Mouse (Mus musculus) left cerebral cortex, postnatal 36 days (tissue): ENCODE measurements around the gene Tubb3. TPM values are rescaled to one million over a fixed set of nuclear protein-coding genes. Genes with fewer than 3 reads are reported as not detected.
"Not testable (repeated sequence)": the region's sequence is repeated elsewhere in the genome, so short reads cannot be mapped to it uniquely, and the experiment has no call there.

Experiments used
- DNase-seq, 2 experiments: peaks; one replicate each; pipeline ENCODE4 v3.0.0; 2021 to 2022; ENCODE audit warnings: low spot score in 2 of 2, mixed read lengths in 1 of 2
- intact Hi-C: fragments of 180-260 bp; cut with DNase I; formaldehyde crosslinking; loops from one replicate; pipeline ENCODE4 v1.15.1; 2025
- total RNA-seq, 2 experiments: library from RNA; stranded (reverse); gene quantifications; 2 replicates each; pipeline ENCODE4 v1.2.3; 2021

Gene Tubb3
- total RNA-seq, 2 experiments from 2014 or later = 399 to 458 TPM

- intact Hi-C loops = no loop called here
- DNase-seq = no peak
Observed at GRCm38 (mm10) chr8:123410788-123411187, 436 bp upstream of the Tubb3 start.

GRCm38 (mm10) chr8:123411781-123412327 lies 630 bp downstream of the Tubb3 start:
- intact Hi-C loops = loop anchor here (2.0 kb wide), 1 partner anchor 31 kb away; no protein-coding TSS in a partner anchor
- no peak for DNase-seq

- intact Hi-C loops = loop anchor here (2.0 kb wide), 1 partner anchor 30 kb away; no protein-coding TSS in a partner anchor
- DNase-seq = peak; percentile 77 to 81
Observed at GRCm38 (mm10) chr8:123412560-123413170, 1.4 kb downstream of the Tubb3 start.

- intact Hi-C loops = no loop called here
- no peak for DNase-seq
Observed at GRCm38 (mm10) chr8:123414255-123414654, 3.0 kb downstream of the Tubb3 start.

- intact Hi-C loops, DNase-seq: not testable (repeated sequence)
Observed at GRCm38 (mm10) chr8:123414997-123415696, 3.9 kb downstream of the Tubb3 start.

GRCm38 (mm10) chr8:123415967-123416943 lies 5.0 kb downstream of the Tubb3 start:
- intact Hi-C loops = no loop called here
- no peak for DNase-seq

GRCm38 (mm10) chr8:123416944-123417555 lies 5.8 kb downstream of the Tubb3 start:
- intact Hi-C loops = no loop called here
- DNase-seq = no peak

- intact Hi-C loops = no loop called here
- no peak for DNase-seq
Observed at GRCm38 (mm10) chr8:123419711-123420110, 8.5 kb downstream of the Tubb3 start.

- intact Hi-C loops = no loop called here
- DNase-seq = no peak
Observed at GRCm38 (mm10) chr8:123420525-123421281, 9.5 kb downstream of the Tubb3 start.

- intact Hi-C loops = no loop called here
- no peak for DNase-seq
Observed at GRCm38 (mm10) chr8:123421325-123421724, 10.1 kb downstream of the Tubb3 start.

GRCm38 (mm10) chr8:123422056-123422780 lies 11.0 kb downstream of the Tubb3 start:
- peak; percentile 79 to 81 for DNase-seq
- intact Hi-C loops = no loop called here

GRCm38 (mm10) chr8:123422781-123423159 lies 11.5 kb downstream of the Tubb3 start:
- intact Hi-C loops = no loop called here
- DNase-seq = no peak

GRCm38 (mm10) chr8:123423441-123423840 lies 12.2 kb downstream of the Tubb3 start, which contains the start of gene Def8:
Gene Def8, plus strand, starts transcription at chr8:123423527.
- DNase-seq = no peak
- intact Hi-C loops = no loop called here

GRCm38 (mm10) chr8:123426511-123427509 lies 15.6 kb downstream of the Tubb3 start:
- intact Hi-C loops = no loop called here
- DNase-seq = no peak

GRCm38 (mm10) chr8:123427639-123428275 lies 16.5 kb downstream of the Tubb3 start:
- intact Hi-C loops = no loop called here
- no peak for DNase-seq

- no peak for DNase-seq
- intact Hi-C loops = no loop called here
Observed at GRCm38 (mm10) chr8:123428343-123428893, 17.2 kb downstream of the Tubb3 start.
